Mouse (Mus musculus) lung, postnatal 36 days (tissue): ENCODE data around the gene U2af1l4.

Experiments used
- DNase-seq: peaks from one replicate; pipeline ENCODE4 v3.0.0; 2022; ENCODE audit warnings: mixed read lengths

U2af1l4 gene

GRCm38 (mm10) chr7:30553021-30553589, 10.0 kb upstream of the U2af1l4 start:
- peak; percentile 35 for DNase-seq

GRCm38 (mm10) chr7:30553810-30554584, 9.1 kb upstream of the U2af1l4 start:
- no peak for DNase-seq

DNA sequence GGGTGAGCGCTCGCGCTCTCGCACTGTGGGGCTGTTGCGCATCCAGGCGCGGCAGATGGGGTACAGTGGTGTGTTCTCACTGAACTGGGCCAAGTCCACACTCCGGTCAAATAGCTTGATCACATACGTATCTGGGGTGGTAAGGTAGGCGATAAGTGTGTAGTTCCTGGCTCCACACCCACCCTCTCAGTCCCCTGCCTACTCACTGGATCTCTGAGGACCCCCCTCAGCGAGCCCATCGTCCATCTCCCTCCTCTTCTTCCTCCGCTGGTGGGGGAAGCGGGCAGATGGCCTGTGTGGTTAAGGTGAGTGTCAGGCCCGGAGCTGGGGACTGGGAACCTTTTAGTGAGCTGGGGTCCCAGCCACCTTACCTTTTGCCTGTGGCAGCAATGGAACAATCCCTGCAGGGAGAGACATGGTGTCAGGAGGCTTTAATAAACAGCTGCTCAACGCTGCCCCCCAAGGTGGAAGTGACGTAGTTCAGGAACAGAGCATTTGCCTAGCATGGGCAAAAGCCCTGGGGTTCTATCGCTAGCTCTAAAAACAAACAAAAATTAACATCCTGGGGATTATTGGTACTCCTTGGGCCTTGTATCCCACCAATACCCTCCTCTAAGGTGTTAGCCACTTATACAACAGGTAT, 6.1 kb upstream of the U2af1l4 start:
- DNase-seq: no peak

GRCm38 (mm10) chr7:30557901-30558514, 5.1 kb upstream of the U2af1l4 start:
- DNase-seq: no peak

DNA sequence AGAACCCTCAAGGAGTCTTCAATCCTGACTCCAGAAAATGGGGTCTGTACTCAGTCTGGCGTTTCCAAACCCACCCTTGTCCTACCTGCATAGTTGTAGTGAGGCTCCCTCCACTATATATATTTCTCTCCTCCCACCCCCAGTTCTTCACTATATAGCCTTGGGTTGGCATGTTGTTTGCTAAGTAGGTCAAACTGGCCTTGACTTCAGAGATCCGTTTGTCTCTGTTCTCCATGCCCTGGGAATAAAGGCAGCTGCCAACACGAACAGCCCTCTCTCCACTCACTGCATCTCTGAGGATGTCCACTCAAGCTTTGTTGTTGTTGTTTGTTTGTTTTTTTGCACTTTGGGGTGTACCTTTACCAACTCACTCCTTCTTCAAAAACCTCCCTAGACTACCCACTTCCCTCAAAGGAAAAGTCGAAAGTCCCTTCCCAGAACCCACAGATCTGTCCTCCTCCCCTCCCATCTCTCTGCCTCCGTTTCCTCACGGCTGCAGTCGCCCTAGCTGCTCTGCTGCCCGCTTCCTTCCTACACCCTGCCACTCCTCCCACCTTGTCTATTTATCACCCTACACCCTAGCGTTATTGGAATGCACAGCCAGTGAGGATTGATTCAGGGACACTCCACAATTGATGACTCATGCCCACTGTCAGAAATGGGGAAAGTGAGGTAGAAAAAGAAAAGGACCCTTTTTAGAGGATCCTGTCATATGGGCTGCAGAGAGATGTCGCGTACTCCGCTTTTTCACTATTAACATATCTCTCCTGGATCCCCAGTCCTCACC, 4.3 kb upstream of the U2af1l4 start:
- DNase-seq: no peak

GRCm38 (mm10) chr7:30559443-30559954, 3.6 kb upstream of the U2af1l4 start, which contains the start of gene Lin37:
Lin37 (minus strand) TSS chr7:30559838.
- DNase-seq: peak; percentile 100

GRCm38 (mm10) chr7:30560296-30560695, 2.8 kb upstream of the U2af1l4 start:
- no peak for DNase-seq

GRCm38 (mm10) chr7:30562526-30563116, 480 bp upstream of the U2af1l4 start:
- no peak for DNase-seq

DNA sequence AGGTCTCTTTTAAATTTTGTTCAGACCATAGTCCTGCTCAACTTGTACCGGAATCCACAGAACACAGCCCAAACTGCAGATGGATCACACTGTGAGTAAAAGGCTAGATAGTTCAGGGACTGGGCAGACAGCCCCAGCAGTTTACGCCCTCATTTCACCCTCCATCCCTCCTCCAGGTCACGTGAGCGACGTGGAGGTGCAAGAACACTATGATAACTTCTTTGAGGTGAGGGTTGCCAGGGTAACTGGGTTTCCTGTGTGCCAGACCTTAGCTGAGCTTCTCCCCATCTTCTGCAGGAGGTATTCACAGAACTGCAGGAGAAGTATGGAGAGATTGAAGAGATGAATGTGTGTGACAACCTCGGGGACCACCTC, 792 bp downstream of the U2af1l4 start:
- DNase-seq: no peak

- no peak for DNase-seq
These were observed 2.0 kb downstream of the U2af1l4 start, which contains the start of gene Igflr1 for GRCm38 (mm10) chr7:30564970-30565571. Igflr1 (plus strand) TSS chr7:30565427.

DNA sequence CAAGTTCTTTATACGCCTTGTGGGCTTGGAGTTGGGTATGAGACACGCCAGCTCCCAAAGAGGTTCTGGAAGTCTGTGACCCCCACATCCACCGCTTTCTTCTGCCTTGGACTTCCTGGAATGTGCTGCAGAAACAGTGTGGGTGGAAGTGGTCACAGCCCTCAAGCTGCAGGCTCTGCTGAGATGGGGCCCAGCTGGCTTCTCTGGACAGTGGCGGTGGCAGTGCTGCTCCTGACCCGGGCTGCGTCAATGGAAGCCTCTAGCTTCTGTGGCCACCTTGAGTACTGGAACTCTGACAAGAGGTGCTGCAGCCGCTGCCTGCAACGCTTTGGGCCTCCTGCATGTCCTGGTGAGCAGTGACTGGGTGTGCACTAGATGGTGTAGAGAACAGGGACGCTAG, 2.9 kb downstream of the U2af1l4 start:
- DNase-seq: no peak

- no peak for DNase-seq
These were observed 4.5 kb downstream of the U2af1l4 start for GRCm38 (mm10) chr7:30567555-30567954.

GRCm38 (mm10) chr7:30572389-30572788, 9.3 kb downstream of the U2af1l4 start:
- no peak for DNase-seq

- DNase-seq: peak; percentile 56
These were observed 9.9 kb downstream of the U2af1l4 start for GRCm38 (mm10) chr7:30572969-30573368.

DNA sequence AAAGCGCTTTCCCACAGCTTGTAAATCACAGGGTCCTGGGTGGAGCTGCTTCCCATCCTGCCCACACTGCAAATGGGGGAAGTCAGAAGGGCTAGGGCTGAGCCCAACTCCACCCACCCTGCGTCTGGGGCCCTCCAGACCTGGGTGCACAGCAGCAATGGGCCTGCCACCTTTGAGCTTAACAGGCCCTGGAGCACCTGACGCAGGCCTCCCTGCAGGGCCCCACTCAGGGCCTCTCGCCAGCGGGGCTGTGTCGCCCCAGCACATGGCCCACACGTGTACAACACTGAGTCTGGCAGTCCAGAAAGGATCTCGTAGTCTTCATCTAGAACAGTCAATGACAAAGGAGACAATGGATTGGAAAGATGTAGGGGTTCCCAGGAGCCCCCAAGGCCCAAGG, 16.8 kb downstream of the U2af1l4 start:
- no peak for DNase-seq

- DNase-seq: no peak
These were observed 18.4 kb downstream of the U2af1l4 start for GRCm38 (mm10) chr7:30581547-30581946.

DNA sequence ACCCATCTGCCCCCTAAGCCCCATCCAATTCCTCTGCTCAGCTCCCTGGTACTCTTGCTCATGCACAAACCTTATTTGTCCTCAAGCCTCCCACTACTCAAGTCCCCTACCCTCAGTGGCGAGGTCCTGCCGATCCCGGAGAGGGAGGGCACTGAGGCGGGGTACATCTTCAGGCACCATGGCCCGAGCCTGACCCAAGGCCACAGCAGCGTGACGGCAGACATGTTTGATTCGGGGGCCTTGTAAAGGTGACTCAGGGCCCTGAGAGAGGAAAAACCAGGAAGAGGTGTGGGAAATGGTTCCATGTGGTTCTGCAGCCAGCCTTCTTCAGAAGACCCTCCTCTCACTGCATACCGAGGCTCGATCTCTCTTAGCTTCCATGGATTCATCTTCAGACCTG, 21.2 kb downstream of the U2af1l4 start:
- DNase-seq: no peak

DNA sequence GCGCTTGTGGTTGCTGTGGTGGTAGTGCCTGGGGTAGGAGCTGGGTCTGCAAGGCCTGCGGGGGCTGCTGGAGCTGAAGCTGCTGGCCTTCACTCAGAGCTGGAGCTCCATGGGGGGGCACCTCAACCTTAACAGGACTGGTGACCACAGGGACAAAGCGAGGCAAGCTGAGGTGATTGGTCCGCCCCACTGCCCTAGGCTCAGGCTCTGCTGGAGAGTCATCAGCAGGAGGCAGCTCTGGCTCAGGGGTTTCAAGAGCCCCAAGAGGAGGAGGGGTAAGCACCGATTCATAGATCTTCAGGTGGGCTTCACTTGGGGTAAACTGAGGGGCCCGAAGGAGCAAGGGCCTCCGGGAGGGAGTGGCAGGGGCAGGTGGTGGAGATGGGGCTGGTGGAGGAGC, 22.1 kb downstream of the U2af1l4 start:
- DNase-seq: no peak

GRCm38 (mm10) chr7:30586455-30587020, 23.4 kb downstream of the U2af1l4 start:
- no peak for DNase-seq

DNA sequence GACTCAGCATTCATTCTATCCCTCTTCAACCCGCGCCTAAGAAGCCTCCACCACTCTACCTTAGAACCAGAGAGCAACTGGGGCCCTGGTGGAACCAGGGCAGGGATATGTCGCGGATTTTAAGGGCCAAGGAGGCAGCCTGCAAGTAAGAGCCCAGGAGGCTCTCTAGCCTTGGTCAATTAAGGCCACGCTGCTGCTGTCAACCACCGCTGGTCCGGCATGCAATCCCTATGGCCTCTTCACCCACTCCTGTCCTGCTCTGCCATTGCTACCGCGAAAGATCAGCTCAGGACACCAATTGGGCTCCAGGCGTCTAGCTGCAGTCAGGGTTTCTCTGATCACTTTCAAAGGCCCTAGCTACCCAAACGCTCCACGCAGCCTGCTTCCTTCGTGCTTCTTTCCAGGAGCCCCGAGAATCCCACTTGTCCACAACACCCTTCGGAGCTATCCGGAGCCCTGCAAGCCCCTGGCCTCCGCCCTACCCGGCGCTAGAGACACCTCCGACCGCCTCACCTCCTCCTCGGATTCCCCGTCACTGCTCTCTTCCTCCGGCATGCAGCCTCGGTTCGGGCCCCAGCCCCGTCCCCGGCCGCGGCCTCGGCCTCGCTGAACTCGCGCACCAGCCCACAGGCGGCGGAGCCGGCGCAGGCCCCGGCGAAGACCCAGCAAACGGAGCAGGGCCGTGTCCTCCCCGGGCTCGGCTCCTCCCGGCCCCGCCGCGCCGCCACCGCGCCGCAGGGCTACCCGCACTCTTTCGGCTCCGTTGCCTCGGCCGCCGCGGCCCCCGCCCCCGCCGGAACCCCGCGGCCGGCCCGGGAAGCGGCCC, 25.0 kb downstream of the U2af1l4 start:
- peak; percentile 25 for DNase-seq
